Mouse (Mus musculus) embryonic fibroblast, embryonic 13.5 days (primary cell): Measurements from ENCODE around the gene Fkbp8. TPM values are rescaled to one million over a fixed set of nuclear protein-coding genes. Genes with fewer than 3 reads are reported as not detected.

Experiments
- H3K27ac ChIP-seq: 2 replicates; pipeline ENCODE4 v1.5.1; 2012; ENCODE audit warnings: low read length, control low read depth, inconsistent platforms; ENCODE audit not compliant: insufficient read depth
- H3K4me1 ChIP-seq: 2 replicates; pipeline ENCODE4 v1.6.1; 2011; ENCODE audit warnings: low read length; ENCODE audit not compliant: control insufficient read depth, insufficient read depth
- H3K4me3 ChIP-seq: 2 replicates; pipeline ENCODE4 v1.5.1; 2011; ENCODE audit warnings: mild to moderate bottlenecking, control low read depth, low read length; ENCODE audit not compliant: insufficient read depth
- CTCF ChIP-seq: IDR thresholded peaks from 2 replicates; pipeline ENCODE4 v1.5.1; 2011; ENCODE audit warnings: mild to moderate bottlenecking, control low read depth, low read length, moderate library complexity, borderline replicate concordance; ENCODE audit not compliant: insufficient read depth
- POLR2A ChIP-seq: IDR thresholded peaks from 2 replicates; pipeline ENCODE4 v1.6.1; 2011; ENCODE audit warnings: low read depth, mild to moderate bottlenecking, control low read depth, low read length, moderate library complexity
- polyA plus RNA-seq: library from polyadenylated mRNA; stranded (reverse); fragments of >200 nt; gene quantifications from 2 replicates; pipeline ENCODE4 v1.2.4, GENCODE M21; 2011; ENCODE audit warnings: low read depth; ENCODE audit not compliant: missing spikeins, insufficient read length

Gene Fkbp8
- polyA plus RNA-seq, 1 experiment = 110 TPM

- Histone ChIP-seq H3K27ac (peak overlapping the region; percentile 70; the same call in 1 of the 2 replicates), H3K4me1 (peaks cover 3% of the 10 kb centered on the region; the same call in 1 of the 2 replicates), H3K4me3 (peak overlapping the region; percentile 97)
- TF ChIP-seq POLR2A = no peak
- no peak for TF ChIP-seq CTCF
These were observed 13.6 kb downstream of the Fkbp8 start for GRCm38 (mm10) chr8:70541081-70541480.

DNA sequence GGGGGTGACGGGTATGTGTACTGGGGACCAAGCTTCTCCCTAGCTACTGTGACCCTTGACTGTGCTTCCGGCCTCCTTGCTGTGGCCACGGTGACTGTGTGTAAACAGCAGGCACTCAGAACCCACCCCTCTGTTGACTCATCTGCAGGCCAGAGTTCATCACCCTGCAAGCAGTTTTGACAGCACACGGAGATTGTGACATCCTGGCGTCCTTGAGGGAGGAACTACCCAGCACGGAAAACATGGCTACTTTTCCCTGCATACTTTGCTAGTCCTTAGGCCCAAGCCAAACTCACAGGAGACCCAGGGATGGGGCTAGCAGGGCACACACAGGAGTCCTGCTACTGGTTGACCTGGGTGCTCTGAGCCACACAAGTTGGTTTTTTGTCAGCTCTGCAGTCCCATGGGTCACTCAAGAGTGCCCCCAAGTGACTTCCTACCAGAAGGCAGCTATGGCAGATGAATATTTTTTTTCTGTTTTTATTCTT, 16.7 kb downstream of the Fkbp8 start:
- Histone ChIP-seq H3K4me3 (no peak overlapping the region), H3K4me1 (peaks cover 9% of the 10 kb centered on the region; the same call in 1 of the 2 replicates), H3K27ac (no peak overlapping the region)
- TF ChIP-seq POLR2A = no peak
- no peak for TF ChIP-seq CTCF

GRCm38 (mm10) chr8:70546412-70546811, 18.9 kb downstream of the Fkbp8 start:
- Histone ChIP-seq H3K27ac (no peak overlapping the region), H3K4me1 (peaks cover 11% of the 10 kb centered on the region; the same call in 1 of the 2 replicates), H3K4me3 (no peak overlapping the region)
- TF ChIP-seq POLR2A (no peak), CTCF (no peak)

GRCm38 (mm10) chr8:70547762-70548161, 20.2 kb downstream of the Fkbp8 start:
- no peak overlapping the region for H3K27ac ChIP-seq
- H3K4me3 ChIP-seq = no peak overlapping the region
- TF ChIP-seq POLR2A (no peak), CTCF (no peak)
- H3K4me1 ChIP-seq = peaks cover 10% of the 10 kb centered on the region; the same call in 1 of the 2 replicates

DNA sequence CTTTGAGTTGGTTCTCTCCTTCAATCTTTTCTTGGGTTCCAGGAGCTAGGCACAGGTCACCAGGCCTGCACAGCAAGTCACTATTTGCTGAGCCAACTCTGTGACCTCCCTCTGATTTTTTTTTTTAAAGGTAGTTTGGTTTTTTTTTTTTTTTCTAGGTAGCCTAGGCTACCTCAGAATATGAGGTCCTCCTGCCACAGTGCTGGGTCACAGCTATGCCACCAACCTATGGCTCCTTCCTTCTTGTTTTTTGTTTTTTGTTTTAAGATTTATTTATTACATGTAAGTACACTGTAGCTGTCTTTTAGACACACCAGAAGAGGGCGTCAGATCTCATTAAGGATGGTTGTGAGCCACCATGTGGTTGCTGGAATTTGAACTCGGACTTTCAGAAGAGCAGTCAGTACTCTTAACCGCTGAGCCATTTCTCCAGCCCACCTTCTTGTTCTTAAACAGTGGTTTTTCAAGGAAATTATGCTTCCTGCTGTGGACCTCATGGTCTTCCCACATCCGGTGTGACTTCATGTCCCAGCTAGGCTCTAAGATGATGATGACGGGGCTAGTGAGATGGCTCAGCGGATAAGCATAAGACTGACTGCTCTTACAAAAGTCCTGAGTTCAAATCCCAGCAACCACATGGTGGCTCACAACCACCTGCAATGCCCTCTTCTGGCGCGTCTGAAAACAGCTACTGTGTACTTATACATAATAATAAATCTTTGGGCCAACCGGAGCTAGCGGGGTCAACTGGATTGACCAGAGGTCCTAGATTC, 22.1 kb downstream of the Fkbp8 start:
- no peak for TF ChIP-seq POLR2A
- H3K4me1 ChIP-seq = peaks cover 14% of the 10 kb centered on the region; the same call in 1 of the 2 replicates
- H3K27ac ChIP-seq = no peak overlapping the region
- H3K4me3 ChIP-seq = no peak overlapping the region

DNA sequence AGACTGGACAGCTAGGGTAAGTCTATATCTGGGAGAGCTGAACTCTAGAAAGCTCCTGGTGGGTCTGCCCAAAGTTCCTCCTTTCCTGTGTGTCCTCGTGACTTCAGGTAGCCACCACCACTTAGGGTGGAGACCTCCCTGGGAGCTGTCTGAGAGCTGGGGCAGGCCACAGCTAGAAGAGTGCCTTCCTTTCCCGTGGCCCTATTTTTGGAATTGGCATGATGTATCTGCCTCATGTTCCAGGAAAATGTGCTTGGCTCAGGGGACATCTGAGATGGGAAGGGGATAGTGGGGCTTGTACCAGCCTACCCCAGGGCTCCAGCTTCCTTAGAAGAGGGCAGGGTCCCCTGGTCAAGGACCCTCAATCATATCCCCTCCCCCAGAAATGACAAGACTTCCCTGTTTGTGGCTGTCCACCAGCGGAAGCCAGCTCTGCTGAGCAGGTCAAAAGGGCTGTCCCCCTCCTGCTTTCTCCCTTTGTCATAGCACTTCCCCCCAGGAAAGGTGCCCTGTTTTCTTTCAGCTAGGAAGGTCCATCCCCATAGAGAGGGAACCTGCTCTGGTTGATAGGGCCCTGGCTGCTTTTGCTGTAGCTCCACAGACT, 24.1 kb downstream of the Fkbp8 start:
- no peak for TF ChIP-seq CTCF
- no peak for TF ChIP-seq POLR2A
- H3K4me3 ChIP-seq = no peak overlapping the region
- peaks cover 9% of the 10 kb centered on the region; the same call in 1 of the 2 replicates for H3K4me1 ChIP-seq
- H3K27ac ChIP-seq = no peak overlapping the region

DNA sequence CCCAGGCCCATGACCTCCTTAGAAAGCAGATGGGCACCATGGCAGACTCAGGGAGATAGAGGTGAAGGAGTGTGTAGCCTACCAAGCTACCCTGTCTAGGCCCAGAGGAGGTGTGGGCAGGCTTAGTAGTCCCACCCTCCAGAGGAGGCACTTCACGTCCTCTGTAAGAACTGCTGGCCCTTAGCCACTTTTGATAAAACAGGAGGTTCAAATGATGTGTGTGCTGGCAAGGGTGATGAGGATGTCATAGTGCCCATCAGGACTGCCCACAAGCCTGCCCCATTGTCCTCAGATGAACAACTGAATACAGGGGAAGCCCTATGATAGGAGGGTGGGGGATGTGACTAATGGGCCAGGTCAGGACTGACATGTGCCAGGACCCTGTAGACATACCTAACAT, 25.3 kb downstream of the Fkbp8 start:
- Histone ChIP-seq H3K27ac (no peak overlapping the region), H3K4me1 (peaks cover 8% of the 10 kb centered on the region; the same call in 1 of the 2 replicates), H3K4me3 (no peak overlapping the region)
- TF ChIP-seq POLR2A (no peak), CTCF (no peak)

DNA sequence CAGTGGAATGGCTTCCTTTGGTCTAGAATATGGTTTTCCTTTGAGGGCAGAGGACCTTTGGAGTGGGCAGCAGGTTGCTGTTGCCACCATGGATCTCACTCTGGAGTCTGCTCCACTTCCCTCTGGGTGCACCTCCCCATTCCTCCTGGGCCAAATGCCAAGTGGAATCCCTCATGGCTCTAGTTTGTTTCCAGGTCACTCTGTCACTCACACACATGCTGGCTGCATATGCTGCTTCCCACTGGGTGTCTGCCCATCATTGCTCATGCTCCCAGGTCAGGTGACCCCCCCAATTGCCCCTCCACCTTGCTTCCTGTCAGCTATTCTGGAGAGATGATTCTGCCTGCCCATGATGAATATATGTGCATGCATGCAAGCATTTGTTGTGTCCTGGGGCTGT, 26.2 kb downstream of the Fkbp8 start:
- Histone ChIP-seq H3K4me3 (no peak overlapping the region), H3K4me1 (peaks cover 11% of the 10 kb centered on the region; the same call in 1 of the 2 replicates), H3K27ac (no peak overlapping the region)
- no peak for TF ChIP-seq CTCF

GRCm38 (mm10) chr8:70555079-70555747, 27.7 kb downstream of the Fkbp8 start:
- H3K4me1 ChIP-seq = peaks cover 11% of the 10 kb centered on the region; the same call in 1 of the 2 replicates
- TF ChIP-seq CTCF (no peak), POLR2A (no peak)
- no peak overlapping the region for H3K4me3 ChIP-seq
- no peak overlapping the region for H3K27ac ChIP-seq
